Mouse (Mus musculus): Measurements from ENCODE around the gene C1qa. TPM values are rescaled to one million over a fixed set of nuclear protein-coding genes. Genes with fewer than 3 reads are reported as not detected.

C1qa gene
- polyA plus RNA-seq, 1 experiment from 2014 or later, result 34.5 TPM

DNA sequence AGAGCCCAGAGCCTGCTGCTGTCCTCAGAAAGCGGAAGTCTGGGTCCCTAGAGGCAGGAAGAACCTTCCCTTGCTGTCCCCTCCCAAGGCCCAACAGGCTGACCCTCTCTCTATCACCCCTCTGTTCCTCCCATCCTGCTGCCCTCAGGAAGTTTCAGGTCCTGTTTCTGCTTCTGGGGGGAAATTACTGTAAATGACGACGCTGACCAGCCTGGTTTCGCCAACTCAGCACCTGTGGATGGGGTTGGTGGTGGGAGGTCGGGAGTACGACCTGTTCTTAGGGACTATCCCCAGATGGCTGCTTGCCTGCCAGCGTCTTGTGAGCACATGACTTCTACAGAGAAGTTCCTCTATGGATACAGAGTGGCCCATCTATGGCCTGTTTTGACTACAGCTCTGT, 12.5 kb downstream of the C1qa start, which contains the start of gene C1qb:
TSS of gene C1qb (minus strand) at position 87 of the 400 bp plus-strand sequence.
- Histone ChIP-seq H3K9ac (replicated peaks; ENCODE audit: low read depth, low read length) (no peak within 1 kb of the TSS), H3K4me2 (replicated peaks; ENCODE audit: low read depth, low read length) (no peak within 1 kb of the TSS), H3K9me3 (ENCODE audit: control insufficient read depth, low read depth, low read length) (no peaks in the 10 kb centered on the region), H3K27me3 (ENCODE audit: control insufficient read depth, insufficient read depth, low read length) (no peaks in the 10 kb centered on the region), H3K36me3 (ENCODE audit: control insufficient read depth, insufficient read depth, low read length) (no peaks in the 10 kb centered on the region), H3K27ac (ENCODE audit: low read length) (no peak within 1 kb of the TSS), H3K4me1 (ENCODE audit: control insufficient read depth, insufficient read depth, low read length) (no peaks in the 10 kb centered on the region), H3K4me3 (ENCODE audit: low read depth, low read length) (no peak within 1 kb of the TSS)
- whole genome bisulfite sequencing, result 64% methylated on average over 7 of the region's 7 CpGs
- no peak for ATAC-seq (ENCODE audit: insufficient number of reproducible peaks, insufficient read depth, low FRiP score, low read depth)

DNA sequence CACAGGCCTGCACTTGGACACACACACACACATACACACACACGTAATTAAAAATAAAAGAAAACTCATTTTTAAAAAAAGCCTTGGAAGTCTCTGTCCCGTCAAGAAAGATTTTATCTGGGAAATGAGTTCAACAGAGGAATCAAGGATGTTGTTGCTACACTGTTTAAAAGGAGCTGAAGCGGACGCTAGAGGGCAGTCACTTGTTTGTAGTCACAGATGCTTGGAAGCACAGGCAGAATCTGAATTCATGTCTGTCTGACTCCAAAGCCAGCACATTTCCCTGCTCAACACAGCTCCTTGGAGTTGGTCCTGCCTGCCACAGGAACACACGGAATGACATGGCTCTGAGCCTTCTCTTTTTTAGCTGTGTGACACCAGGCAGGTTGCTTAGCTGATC, 20.0 kb downstream of the C1qa start:
- no peak for ATAC-seq (ENCODE audit: insufficient number of reproducible peaks, insufficient read depth, low FRiP score, low read depth)
- Histone ChIP-seq H3K36me3 (ENCODE audit: control insufficient read depth, insufficient read depth, low read length) (no peaks in the 10 kb centered on the region), H3K9ac (replicated peaks; ENCODE audit: low read depth, low read length) (no peak overlapping the region), H3K4me1 (ENCODE audit: control insufficient read depth, insufficient read depth, low read length) (no peaks in the 10 kb centered on the region), H3K4me3 (ENCODE audit: low read depth, low read length) (no peak overlapping the region), H3K9me3 (ENCODE audit: control insufficient read depth, low read depth, low read length) (no peaks in the 10 kb centered on the region), H3K4me2 (replicated peaks; ENCODE audit: low read depth, low read length) (no peak overlapping the region), H3K27me3 (ENCODE audit: control insufficient read depth, insufficient read depth, low read length) (no peaks in the 10 kb centered on the region), H3K27ac (ENCODE audit: low read length) (no peak overlapping the region)
- 24% methylated on average over 5 of the region's 5 CpGs for WGBS

DNA sequence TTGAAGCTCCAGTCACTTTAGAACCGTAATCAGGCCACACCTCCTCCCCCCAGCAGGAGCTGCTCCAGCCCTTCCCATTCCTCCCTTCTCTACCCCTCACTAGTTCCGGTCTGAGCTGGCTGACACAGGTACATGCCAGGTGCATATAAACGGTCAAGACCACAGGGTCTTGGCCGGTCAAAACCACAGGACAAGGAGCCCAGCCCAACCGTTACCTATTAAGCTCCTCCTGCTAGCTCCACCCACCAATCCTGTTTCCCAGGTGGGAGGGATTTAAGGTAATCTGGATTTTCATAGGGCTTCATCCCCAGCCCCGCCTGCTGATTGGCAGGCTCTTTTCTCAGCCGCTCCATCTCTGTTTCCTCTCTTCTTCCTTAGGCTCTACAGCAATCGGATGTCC, 20.4 kb downstream of the C1qa start:
- Histone ChIP-seq H3K9ac (replicated peaks; ENCODE audit: low read depth, low read length) (no peak overlapping the region), H3K4me3 (ENCODE audit: low read depth, low read length) (no peak overlapping the region), H3K27ac (ENCODE audit: low read length) (no peak overlapping the region), H3K9me3 (ENCODE audit: control insufficient read depth, low read depth, low read length) (no peaks in the 10 kb centered on the region), H3K4me1 (ENCODE audit: control insufficient read depth, insufficient read depth, low read length) (no peaks in the 10 kb centered on the region), H3K27me3 (ENCODE audit: control insufficient read depth, insufficient read depth, low read length) (no peaks in the 10 kb centered on the region), H3K4me2 (replicated peaks; ENCODE audit: low read depth, low read length) (no peak overlapping the region), H3K36me3 (ENCODE audit: control insufficient read depth, insufficient read depth, low read length) (no peaks in the 10 kb centered on the region)
- no peak for ATAC-seq (ENCODE audit: insufficient number of reproducible peaks, insufficient read depth, low FRiP score, low read depth)
- 50% methylated on average over 8 of the region's 8 CpGs for WGBS

DNA sequence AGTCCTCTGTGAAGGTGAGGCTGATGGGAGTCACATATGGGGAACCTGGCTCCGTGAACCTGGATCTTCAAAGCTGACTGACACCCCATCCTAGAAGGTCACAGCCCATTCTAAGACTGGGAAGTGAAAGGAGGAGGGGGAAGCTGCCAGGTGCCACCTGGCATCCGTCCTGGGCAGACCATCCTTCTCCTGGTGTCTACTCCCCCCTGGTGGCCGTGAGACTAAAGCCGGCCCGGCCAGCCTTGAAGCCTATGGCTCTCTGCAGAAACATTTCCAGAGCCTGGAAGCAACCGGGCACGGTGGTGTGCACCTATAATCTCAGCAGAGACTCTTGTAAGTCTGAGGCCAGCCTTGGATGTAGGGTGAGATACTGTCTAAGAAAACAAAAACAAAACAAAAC, 21.6 kb downstream of the C1qa start:
- no peaks in the 10 kb centered on the region for H3K36me3 ChIP-seq (ENCODE audit: control insufficient read depth, insufficient read depth, low read length)
- H3K9ac ChIP-seq (replicated peaks; ENCODE audit: low read depth, low read length), result no peak overlapping the region
- H3K4me2 ChIP-seq (replicated peaks; ENCODE audit: low read depth, low read length), result no peak overlapping the region
- H3K27me3 ChIP-seq (ENCODE audit: control insufficient read depth, insufficient read depth, low read length), result no peaks in the 10 kb centered on the region
- no peak for ATAC-seq (ENCODE audit: insufficient number of reproducible peaks, insufficient read depth, low FRiP score, low read depth)
- H3K4me3 ChIP-seq (ENCODE audit: low read depth, low read length), result no peak overlapping the region
- H3K27ac ChIP-seq (ENCODE audit: low read length), result no peak overlapping the region
- 18% methylated on average over 7 of the region's 7 CpGs for WGBS
- no peaks in the 10 kb centered on the region for H3K9me3 ChIP-seq (ENCODE audit: control insufficient read depth, low read depth, low read length)
- H3K4me1 ChIP-seq (ENCODE audit: control insufficient read depth, insufficient read depth, low read length), result no peaks in the 10 kb centered on the region

- Histone ChIP-seq H3K4me3 (ENCODE audit: low read depth, low read length) (no peak overlapping the region), H3K27ac (ENCODE audit: low read length) (no peak overlapping the region), H3K4me2 (replicated peaks; ENCODE audit: low read depth, low read length) (no peak overlapping the region), H3K4me1 (ENCODE audit: control insufficient read depth, insufficient read depth, low read length) (no peaks in the 10 kb centered on the region), H3K27me3 (ENCODE audit: control insufficient read depth, insufficient read depth, low read length) (no peaks in the 10 kb centered on the region), H3K9ac (replicated peaks; ENCODE audit: low read depth, low read length) (no peak overlapping the region), H3K36me3 (ENCODE audit: control insufficient read depth, insufficient read depth, low read length) (no peaks in the 10 kb centered on the region), H3K9me3 (ENCODE audit: control insufficient read depth, low read depth, low read length) (no peaks in the 10 kb centered on the region)
- ATAC-seq (ENCODE audit: insufficient number of reproducible peaks, insufficient read depth, low FRiP score, low read depth), result no peak
- WGBS, result 86% methylated on average over 14 of the region's 14 CpGs
Observed at GRCm38 (mm10) chr4:136875012-136875411, 23.6 kb downstream of the C1qa start.

DNA sequence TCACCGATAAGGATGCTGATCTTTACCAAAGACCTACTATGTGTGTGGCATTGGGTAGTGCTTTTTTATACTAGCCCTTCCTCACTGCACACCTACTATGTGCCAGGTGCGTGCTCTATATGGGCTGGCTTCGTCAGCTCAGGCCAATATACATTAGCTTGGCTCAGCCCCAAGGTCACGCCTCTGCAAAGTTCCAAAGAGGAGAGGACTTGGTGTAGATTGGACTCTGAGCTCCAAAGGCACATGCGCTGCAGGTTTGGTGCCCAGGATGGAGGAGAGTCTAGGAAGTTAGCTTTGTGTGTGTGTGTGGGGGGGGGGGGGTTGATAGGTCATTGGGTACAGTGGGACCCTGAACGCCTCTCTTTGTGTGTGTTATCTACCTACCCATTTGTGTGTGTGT, 30.2 kb downstream of the C1qa start:
- Histone ChIP-seq H3K4me2 (replicated peaks; ENCODE audit: low read depth, low read length) (no peak overlapping the region), H3K36me3 (ENCODE audit: control insufficient read depth, insufficient read depth, low read length) (no peaks in the 10 kb centered on the region), H3K4me1 (ENCODE audit: control insufficient read depth, insufficient read depth, low read length) (peaks cover 12% of the 10 kb centered on the region), H3K9me3 (ENCODE audit: control insufficient read depth, low read depth, low read length) (no peaks in the 10 kb centered on the region), H3K27ac (ENCODE audit: low read length) (no peak overlapping the region), H3K9ac (replicated peaks; ENCODE audit: low read depth, low read length) (no peak overlapping the region), H3K4me3 (ENCODE audit: low read depth, low read length) (no peak overlapping the region), H3K27me3 (ENCODE audit: control insufficient read depth, insufficient read depth, low read length) (no peaks in the 10 kb centered on the region)
- no peak for ATAC-seq (ENCODE audit: insufficient number of reproducible peaks, insufficient read depth, low FRiP score, low read depth)
- WGBS, result 48% methylated on average over 6 of the region's 6 CpGs

DNA sequence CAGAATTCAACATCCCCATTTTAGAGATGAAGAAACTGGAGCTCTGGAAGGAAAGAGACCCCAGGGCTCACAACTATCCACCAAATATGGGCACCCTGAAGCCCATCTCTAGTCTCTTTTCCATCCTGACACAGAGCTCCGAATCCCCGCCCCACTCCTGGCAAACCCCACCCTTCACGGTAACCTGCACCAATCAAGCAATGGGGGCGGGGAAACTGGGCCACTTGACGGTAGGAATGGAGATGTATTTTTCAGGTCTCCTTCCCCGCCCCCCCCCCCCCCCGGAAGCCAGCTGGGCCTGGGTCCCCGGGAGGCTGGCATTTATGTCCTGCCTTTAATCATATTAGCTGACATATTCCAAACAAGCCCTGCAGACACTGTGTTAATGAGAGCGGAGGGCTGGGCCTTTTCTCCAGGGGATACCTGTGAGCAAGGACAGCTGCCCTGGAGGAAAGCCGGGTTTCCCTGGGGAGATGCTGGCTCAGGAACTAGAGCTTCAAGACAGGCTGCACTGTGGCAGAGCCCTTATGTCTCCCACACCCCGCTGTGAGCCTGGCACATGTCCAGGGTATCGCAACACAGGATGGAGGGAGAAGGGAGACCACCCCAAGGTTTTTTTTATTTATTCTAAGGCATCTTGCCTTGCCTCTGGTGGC, 30.8 kb downstream of the C1qa start:
- H3K4me3 ChIP-seq (ENCODE audit: low read depth, low read length), result no peak overlapping the region
- H3K27me3 ChIP-seq (ENCODE audit: control insufficient read depth, insufficient read depth, low read length), result no peaks in the 10 kb centered on the region
- H3K27ac ChIP-seq (ENCODE audit: low read length), result no peak overlapping the region
- 5% methylated on average over 12 of the region's 12 CpGs for WGBS
- no peaks in the 10 kb centered on the region for H3K36me3 ChIP-seq (ENCODE audit: control insufficient read depth, insufficient read depth, low read length)
- H3K9ac ChIP-seq (replicated peaks; ENCODE audit: low read depth, low read length), result no peak overlapping the region
- no peak overlapping the region for H3K4me2 ChIP-seq (replicated peaks; ENCODE audit: low read depth, low read length)
- peaks cover 12% of the 10 kb centered on the region for H3K4me1 ChIP-seq (ENCODE audit: control insufficient read depth, insufficient read depth, low read length)
- peak; percentile 37; the same call in 1 of the 2 replicates for ATAC-seq (ENCODE audit: insufficient number of reproducible peaks, insufficient read depth, low FRiP score, low read depth)
- no peaks in the 10 kb centered on the region for H3K9me3 ChIP-seq (ENCODE audit: control insufficient read depth, low read depth, low read length)

- Histone ChIP-seq H3K9ac (replicated peaks; ENCODE audit: low read depth, low read length) (no peak overlapping the region), H3K4me1 (ENCODE audit: control insufficient read depth, insufficient read depth, low read length) (peaks cover 22% of the 10 kb centered on the region), H3K4me2 (replicated peaks; ENCODE audit: low read depth, low read length) (no peak overlapping the region), H3K9me3 (ENCODE audit: control insufficient read depth, low read depth, low read length) (no peaks in the 10 kb centered on the region), H3K4me3 (ENCODE audit: low read depth, low read length) (no peak overlapping the region), H3K27ac (ENCODE audit: low read length) (no peak overlapping the region), H3K36me3 (ENCODE audit: control insufficient read depth, insufficient read depth, low read length) (no peaks in the 10 kb centered on the region), H3K27me3 (ENCODE audit: control insufficient read depth, insufficient read depth, low read length) (no peaks in the 10 kb centered on the region)
- no peak for ATAC-seq (ENCODE audit: insufficient number of reproducible peaks, insufficient read depth, low FRiP score, low read depth)
- 63% methylated on average over 5 of the region's 5 CpGs for WGBS
Observed at GRCm38 (mm10) chr4:136865531-136865930, 33.1 kb downstream of the C1qa start.
